Mouse (Mus musculus) liver, embryonic 13.5 days (tissue): ENCODE results near the gene Slc35g1. TPM values are rescaled to one million over a fixed set of nuclear protein-coding genes. Genes with fewer than 3 reads are reported as not detected.
A peak's percentile ranks its signal among the peaks of the same experiment; 100 is the strongest.

Source experiments
- ATAC-seq: fragments of 200-750 bp; cut with Nextera tagmentation; 2 replicates; pipeline ENCODE4 v1.8.0; 2017; ENCODE audit warnings: low read depth, mild to moderate bottlenecking, moderate number of reproducible peaks, moderate library complexity
- DNase-seq: peaks from one replicate; pipeline ENCODE4 v3.0.0; 2022
- H3K27ac ChIP-seq: fragments of 300-500 bp; sonication (generic); 2 replicates; pipeline ENCODE4 v1.5.1; 2015; ENCODE audit warnings: moderate library complexity, mild to moderate bottlenecking, inconsistent platforms
- H3K27me3 ChIP-seq: fragments of 300-500 bp; sonication (generic); 2 replicates; pipeline ENCODE4 v1.6.1; 2015; ENCODE audit warnings: mild to moderate bottlenecking, inconsistent platforms
- H3K36me3 ChIP-seq: fragments of 300-500 bp; sonication (generic); 2 replicates; pipeline ENCODE4 v1.6.1; 2015; ENCODE audit warnings: mild to moderate bottlenecking, inconsistent platforms
- H3K4me1 ChIP-seq: fragments of 300-500 bp; sonication (generic); replicated peaks from 2 replicates; pipeline ENCODE4 v1.6.1; 2015; ENCODE audit warnings: inconsistent platforms
- H3K4me2 ChIP-seq: fragments of 300-500 bp; sonication (generic); 2 replicates; pipeline ENCODE4 v1.6.1; 2015; ENCODE audit warnings: inconsistent platforms, mild to moderate bottlenecking, moderate library complexity
- H3K4me3 ChIP-seq: fragments of 300-500 bp; sonication (generic); replicated peaks from 2 replicates; pipeline ENCODE4 v1.5.1; 2015; ENCODE audit warnings: mild to moderate bottlenecking, inconsistent platforms
- H3K9ac ChIP-seq: fragments of 300-500 bp; sonication (generic); 2 replicates; pipeline ENCODE4 v1.6.1; 2015; ENCODE audit warnings: mild to moderate bottlenecking, inconsistent platforms
- H3K9me3 ChIP-seq: fragments of 300-500 bp; sonication (generic); replicated peaks from 2 replicates; pipeline ENCODE4 v1.6.1; 2016; ENCODE audit warnings: inconsistent platforms
- WGBS: fragments of 180-500 bp; shearing (Covaris S2); methylation state at CpG from one replicate; pipeline ENCODE4 v1.1.7; 2015; ENCODE audit not compliant: insufficient replicate concordance; 5-methylcytosine and 5-hydroxymethylcytosine counted together
- polyA plus RNA-seq: library from polyadenylated mRNA; unstranded; fragments of >200 nt; fragmentation: Nextera tagmentation; extraction: Ambion mirVana; gene quantifications from 2 replicates; pipeline ENCODE4 v1.2.1, GENCODE M21; 2015

The Slc35g1 gene
- polyA plus RNA-seq, 1 experiment from 2014 or later: 3.7 TPM

- Histone ChIP-seq H3K36me3 (peaks cover 18% of the 10 kb centered on the region), H3K27me3 (no peaks in the 10 kb centered on the region), H3K9me3 (no peaks in the 10 kb centered on the region), H3K4me3 (peak overlapping the region; percentile 81), H3K4me2 (peak overlapping the region; percentile 91), H3K4me1 (peaks cover 52% of the 10 kb centered on the region), H3K27ac (peak overlapping the region; percentile 71), H3K9ac (peak overlapping the region; percentile 86)
- no peak for ATAC-seq
- DNase-seq: no peak
- WGBS: 51% methylated on average over 6 of the region's 6 CpGs
Measured at GRCm38 (mm10) chr19:38397004-38397403, 1.2 kb downstream of the Slc35g1 start.

DNA sequence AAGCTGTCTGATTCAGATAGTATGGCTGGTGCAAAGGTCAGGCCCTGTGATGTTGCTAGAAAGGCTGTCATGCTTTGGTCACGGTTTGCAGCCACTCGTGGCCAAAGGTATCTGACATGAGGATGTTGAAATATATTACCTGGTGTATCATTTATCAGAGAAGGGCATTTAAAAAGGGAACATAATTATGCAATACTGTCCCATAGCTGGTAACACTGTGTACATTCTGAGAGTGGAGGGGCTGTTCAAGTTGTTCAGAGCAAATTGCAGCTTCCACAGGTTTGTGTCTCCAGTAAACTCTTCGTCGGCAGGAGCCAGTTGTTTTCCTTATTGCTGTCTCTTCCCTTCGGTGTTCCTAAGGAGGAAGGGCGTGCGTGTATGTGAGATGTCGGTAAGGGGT is 3.2 kb downstream of the Slc35g1 start:
- no peaks in the 10 kb centered on the region for H3K27me3 ChIP-seq
- WGBS: 81% methylated on average over 8 of the region's 8 CpGs
- no peak overlapping the region for H3K4me2 ChIP-seq
- ATAC-seq (no peak), DNase-seq (no peak)
- H3K9ac ChIP-seq: no peak overlapping the region
- no peak overlapping the region for H3K4me3 ChIP-seq
- peaks cover 52% of the 10 kb centered on the region for H3K4me1 ChIP-seq
- peaks cover 30% of the 10 kb centered on the region for H3K36me3 ChIP-seq
- H3K9me3 ChIP-seq: no peaks in the 10 kb centered on the region
- H3K27ac ChIP-seq: no peak overlapping the region

DNA sequence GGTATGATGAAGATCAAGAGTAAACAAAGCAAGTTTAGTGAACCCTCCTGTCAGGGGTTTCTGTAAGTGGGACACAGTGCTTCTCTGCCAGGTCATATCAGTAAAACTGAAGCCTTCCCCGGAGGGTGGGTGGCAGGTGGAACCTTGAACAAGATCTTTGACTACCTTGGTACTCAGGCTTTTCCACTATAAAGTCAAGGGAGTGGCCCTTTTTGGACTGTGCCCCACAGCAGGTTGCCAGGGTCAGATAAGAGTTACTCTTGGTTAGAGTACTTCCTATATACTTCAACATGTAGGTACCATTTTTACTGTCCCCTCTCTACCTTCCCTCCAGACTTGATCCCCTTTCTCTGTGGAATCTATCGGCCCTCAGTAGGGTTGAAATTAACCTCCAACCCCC is 5.1 kb downstream of the Slc35g1 start:
- DNase-seq (no peak), ATAC-seq (peak; percentile 76)
- H3K27ac ChIP-seq: 0 out of 2 replicates have a peak overlapping the region, but pooled peaks have one; percentile 3
- 0 out of 2 replicates have a peak overlapping the region, but pooled peaks have one; percentile 15 for H3K9ac ChIP-seq
- 65% methylated on average over 2 of the region's 2 CpGs for WGBS
- H3K4me3 ChIP-seq: no peak overlapping the region
- peak overlapping the region; percentile 7; the same call in 1 of the 2 replicates for H3K4me2 ChIP-seq
- peaks cover 44% of the 10 kb centered on the region for H3K4me1 ChIP-seq
- H3K36me3 ChIP-seq: peaks cover 30% of the 10 kb centered on the region
- no peaks in the 10 kb centered on the region for H3K27me3 ChIP-seq
- no peaks in the 10 kb centered on the region for H3K9me3 ChIP-seq

GRCm38 (mm10) chr19:38401416-38401815 is 5.6 kb downstream of the Slc35g1 start:
- H3K4me3 ChIP-seq: no peak overlapping the region
- H3K27me3 ChIP-seq: no peaks in the 10 kb centered on the region
- H3K9ac ChIP-seq: no peak overlapping the region
- DNase-seq (no peak), ATAC-seq (no peak)
- 63% methylated on average over 2 of the region's 2 CpGs for WGBS
- H3K36me3 ChIP-seq: peaks cover 30% of the 10 kb centered on the region
- peaks cover 42% of the 10 kb centered on the region for H3K4me1 ChIP-seq
- no peak overlapping the region for H3K27ac ChIP-seq
- no peak overlapping the region for H3K4me2 ChIP-seq
- no peaks in the 10 kb centered on the region for H3K9me3 ChIP-seq

DNA sequence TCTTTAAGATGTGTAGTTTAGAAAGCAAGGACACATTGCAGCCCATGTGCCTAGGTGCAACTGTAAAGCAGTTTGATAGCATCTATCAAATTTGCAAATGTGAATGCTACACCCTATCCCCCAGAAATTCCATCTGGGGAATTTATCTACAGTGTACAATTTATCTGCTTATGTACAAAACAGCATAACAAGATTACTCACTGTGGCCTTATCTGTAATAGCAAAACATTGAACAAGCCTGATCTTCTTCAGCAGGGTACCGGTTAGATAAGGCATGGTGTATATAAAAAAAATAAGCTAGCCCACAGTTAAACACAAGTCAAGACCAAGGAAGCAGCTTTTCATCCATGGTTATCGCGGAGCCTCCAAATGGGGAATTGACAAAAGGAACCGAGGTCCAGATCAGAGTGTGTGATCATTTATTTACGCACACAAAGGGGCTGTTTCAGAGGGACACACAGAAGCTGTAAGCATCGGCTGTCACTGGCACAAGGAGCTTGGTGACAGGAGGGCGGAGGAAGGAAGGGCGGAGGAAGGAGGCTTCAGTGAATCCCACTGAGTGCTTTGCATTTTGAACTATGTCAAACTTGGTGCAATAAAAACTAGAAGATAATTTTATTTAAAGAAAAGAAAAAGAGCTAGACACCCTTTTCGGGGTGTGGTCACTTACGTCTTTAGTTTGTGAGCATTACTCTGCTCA is 14.7 kb downstream of the Slc35g1 start:
- peak; percentile 89 for ATAC-seq
- Histone ChIP-seq H3K9ac (no peak overlapping the region), H3K4me3 (no peak overlapping the region), H3K4me2 (no peak overlapping the region), H3K27me3 (no peaks in the 10 kb centered on the region), H3K36me3 (peaks cover 11% of the 10 kb centered on the region; the same call in 1 of the 2 replicates), H3K9me3 (no peaks in the 10 kb centered on the region), H3K4me1 (peaks cover 17% of the 10 kb centered on the region), H3K27ac (peak overlapping the region; percentile 44)
- 64% methylated on average over 10 of the region's 10 CpGs for WGBS
- DNase-seq: no peak

DNA sequence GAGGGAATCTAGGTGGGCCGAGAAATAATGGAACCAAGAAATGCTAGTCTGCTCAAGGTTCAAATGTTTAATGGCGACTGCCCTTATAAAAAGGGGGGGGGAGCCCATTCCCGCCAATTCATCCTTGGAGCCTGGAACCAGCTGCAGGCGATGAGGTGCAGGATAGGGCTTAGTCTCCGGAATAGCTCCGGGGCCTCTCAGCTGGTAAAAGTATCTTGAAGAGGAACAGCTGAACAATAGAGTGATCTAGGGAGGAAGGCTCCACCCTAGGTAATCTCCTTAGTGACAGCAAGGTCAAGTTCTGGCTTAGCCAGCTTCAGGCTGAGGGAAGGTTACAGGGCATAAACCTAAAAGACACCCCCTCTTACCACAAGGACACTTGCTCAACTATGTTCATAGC is 18.1 kb downstream of the Slc35g1 start:
- H3K4me2 ChIP-seq: no peak overlapping the region
- H3K36me3 ChIP-seq: peaks cover 6% of the 10 kb centered on the region; the same call in 1 of the 2 replicates
- no peaks in the 10 kb centered on the region for H3K9me3 ChIP-seq
- no peak overlapping the region for H3K4me3 ChIP-seq
- no peak for DNase-seq
- 73% methylated on average over 6 of the region's 6 CpGs for WGBS
- H3K27me3 ChIP-seq: no peaks in the 10 kb centered on the region
- H3K9ac ChIP-seq: no peak overlapping the region
- peaks cover 17% of the 10 kb centered on the region for H3K4me1 ChIP-seq
- ATAC-seq: no peak
- no peak overlapping the region for H3K27ac ChIP-seq

DNA sequence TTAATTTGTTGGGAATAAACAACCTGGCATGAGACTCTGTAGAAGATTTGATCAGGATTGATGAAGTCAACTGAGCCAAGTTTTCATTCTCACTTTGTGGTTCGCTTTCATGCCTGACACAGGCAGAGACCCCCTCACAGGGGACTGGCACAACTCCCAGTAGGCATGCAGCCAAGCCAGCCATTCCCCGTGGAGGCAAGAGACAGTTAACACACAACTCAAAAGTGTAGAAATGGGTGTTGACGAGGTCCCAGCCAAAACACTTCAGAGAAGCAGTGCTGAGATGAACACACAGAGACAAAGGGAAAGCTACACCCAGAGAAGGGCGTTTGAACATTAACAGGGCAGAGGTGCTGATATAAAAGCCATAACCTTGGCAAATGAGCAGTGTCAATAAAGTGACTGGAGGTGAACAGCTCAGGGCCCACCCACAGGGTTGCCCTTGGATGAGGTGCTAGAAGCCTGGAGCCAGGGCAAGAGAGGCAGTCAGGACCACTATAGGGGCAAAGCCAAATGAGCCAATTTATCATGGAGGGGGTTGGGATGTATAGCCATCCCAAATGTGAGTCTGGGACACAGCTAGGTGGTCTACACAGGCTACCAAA is 23.1 kb downstream of the Slc35g1 start:
- DNase-seq: no peak
- no peak overlapping the region for H3K4me3 ChIP-seq
- H3K36me3 ChIP-seq: no peaks in the 10 kb centered on the region
- H3K27me3 ChIP-seq: no peaks in the 10 kb centered on the region
- H3K4me2 ChIP-seq: no peak overlapping the region
- H3K9ac ChIP-seq: no peak overlapping the region
- H3K4me1 ChIP-seq: no peaks in the 10 kb centered on the region
- no peaks in the 10 kb centered on the region for H3K9me3 ChIP-seq
- WGBS: 48% methylated on average over 4 of the region's 4 CpGs
- no peak for ATAC-seq
- no peak overlapping the region for H3K27ac ChIP-seq

GRCm38 (mm10) chr19:38420751-38421295 is 25.0 kb downstream of the Slc35g1 start:
- 59% methylated on average over 4 of the region's 4 CpGs for WGBS
- DNase-seq: no peak
- no peaks in the 10 kb centered on the region for H3K27me3 ChIP-seq
- H3K9me3 ChIP-seq: no peaks in the 10 kb centered on the region
- no peak overlapping the region for H3K4me3 ChIP-seq
- H3K9ac ChIP-seq: no peak overlapping the region
- no peak overlapping the region for H3K4me2 ChIP-seq
- ATAC-seq: no peak
- no peaks in the 10 kb centered on the region for H3K4me1 ChIP-seq
- no peaks in the 10 kb centered on the region for H3K36me3 ChIP-seq
- H3K27ac ChIP-seq: no peak overlapping the region

- H3K4me1 ChIP-seq: no peaks in the 10 kb centered on the region
- no peak overlapping the region for H3K9ac ChIP-seq
- no peak overlapping the region for H3K27ac ChIP-seq
- no peak overlapping the region for H3K4me3 ChIP-seq
- H3K27me3 ChIP-seq: no peaks in the 10 kb centered on the region
- no peaks in the 10 kb centered on the region for H3K9me3 ChIP-seq
- 51% methylated on average over 7 of the region's 7 CpGs for WGBS
- no peak for ATAC-seq
- no peak for DNase-seq
- H3K36me3 ChIP-seq: no peaks in the 10 kb centered on the region
- no peak overlapping the region for H3K4me2 ChIP-seq
Measured at GRCm38 (mm10) chr19:38421436-38421835, 25.7 kb downstream of the Slc35g1 start.

- Histone ChIP-seq H3K36me3 (no peaks in the 10 kb centered on the region), H3K9ac (no peak overlapping the region), H3K27ac (no peak overlapping the region), H3K4me3 (no peak overlapping the region), H3K4me2 (no peak overlapping the region), H3K4me1 (no peaks in the 10 kb centered on the region), H3K27me3 (no peaks in the 10 kb centered on the region), H3K9me3 (no peaks in the 10 kb centered on the region)
- no peak for DNase-seq
- 40% methylated on average over 6 of the region's 6 CpGs for WGBS
- no peak for ATAC-seq
Measured at GRCm38 (mm10) chr19:38422926-38423325, 27.1 kb downstream of the Slc35g1 start.

GRCm38 (mm10) chr19:38423884-38424283 is 28.1 kb downstream of the Slc35g1 start:
- no peak for DNase-seq
- Histone ChIP-seq H3K27ac (no peak overlapping the region), H3K9ac (no peak overlapping the region), H3K36me3 (no peaks in the 10 kb centered on the region), H3K4me1 (no peaks in the 10 kb centered on the region), H3K9me3 (no peaks in the 10 kb centered on the region), H3K4me3 (no peak overlapping the region), H3K4me2 (no peak overlapping the region), H3K27me3 (no peaks in the 10 kb centered on the region)
- no peak for ATAC-seq
- WGBS: 29% methylated on average over 7 of the region's 7 CpGs
